Mouse (Mus musculus): ENCODE results near the gene Nlgn1. TPM values are rescaled to one million over a fixed set of nuclear protein-coding genes. Genes with fewer than 3 reads are reported as not detected.

The Nlgn1 gene
- polyA plus RNA-seq, 1 experiment from 2014 or later = 5.8 TPM

DNA sequence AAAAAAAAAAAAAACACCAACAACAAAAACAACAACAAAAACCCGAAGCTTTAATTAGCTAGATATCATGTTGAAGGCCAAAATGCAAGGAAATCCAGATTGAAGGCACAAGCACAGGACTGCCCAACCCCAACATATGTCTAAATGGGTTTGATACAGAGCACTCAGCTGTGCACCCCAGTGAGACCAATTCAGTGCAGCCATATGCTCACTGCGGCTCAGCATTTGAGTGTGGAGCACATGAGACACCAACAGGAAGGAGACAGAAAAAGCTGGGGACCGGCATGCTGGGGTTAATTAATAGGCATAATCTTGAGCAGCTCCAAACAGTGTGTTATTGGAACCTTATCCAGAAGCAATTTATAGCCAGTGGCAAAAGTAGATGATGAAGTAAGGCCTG, 190.7 kb downstream of the Nlgn1 start:
- H3K4me2 ChIP-seq (replicated peaks; ENCODE audit: low read depth, low read length) = no peak overlapping the region
- H3K27ac ChIP-seq (ENCODE audit: low read depth, low read length) = no peak overlapping the region
- no peak overlapping the region for H3K9ac ChIP-seq (ENCODE audit: low read depth, low read length)
- no peaks in the 10 kb centered on the region; the same call in 1 of the 2 replicates for H3K4me1 ChIP-seq (replicated peaks; ENCODE audit: control insufficient read depth, insufficient read depth, low read length)
- H3K9me3 ChIP-seq (ENCODE audit: control insufficient read depth, low read length) = no peaks in the 10 kb centered on the region
- ATAC-seq (ENCODE audit: low FRiP score) (no peak), DNase-seq (ENCODE audit: low spot score) (no peak)
- H3K36me3 ChIP-seq (ENCODE audit: control insufficient read depth, insufficient read depth, low read length) = no peaks in the 10 kb centered on the region
- WGBS = 85% methylated on average over 3 of the region's 3 CpGs
- H3K27me3 ChIP-seq (ENCODE audit: control insufficient read depth, insufficient read depth, low read length) = no peaks in the 10 kb centered on the region
- H3K4me3 ChIP-seq (ENCODE audit: low read depth, low read length) = no peak overlapping the region

DNA sequence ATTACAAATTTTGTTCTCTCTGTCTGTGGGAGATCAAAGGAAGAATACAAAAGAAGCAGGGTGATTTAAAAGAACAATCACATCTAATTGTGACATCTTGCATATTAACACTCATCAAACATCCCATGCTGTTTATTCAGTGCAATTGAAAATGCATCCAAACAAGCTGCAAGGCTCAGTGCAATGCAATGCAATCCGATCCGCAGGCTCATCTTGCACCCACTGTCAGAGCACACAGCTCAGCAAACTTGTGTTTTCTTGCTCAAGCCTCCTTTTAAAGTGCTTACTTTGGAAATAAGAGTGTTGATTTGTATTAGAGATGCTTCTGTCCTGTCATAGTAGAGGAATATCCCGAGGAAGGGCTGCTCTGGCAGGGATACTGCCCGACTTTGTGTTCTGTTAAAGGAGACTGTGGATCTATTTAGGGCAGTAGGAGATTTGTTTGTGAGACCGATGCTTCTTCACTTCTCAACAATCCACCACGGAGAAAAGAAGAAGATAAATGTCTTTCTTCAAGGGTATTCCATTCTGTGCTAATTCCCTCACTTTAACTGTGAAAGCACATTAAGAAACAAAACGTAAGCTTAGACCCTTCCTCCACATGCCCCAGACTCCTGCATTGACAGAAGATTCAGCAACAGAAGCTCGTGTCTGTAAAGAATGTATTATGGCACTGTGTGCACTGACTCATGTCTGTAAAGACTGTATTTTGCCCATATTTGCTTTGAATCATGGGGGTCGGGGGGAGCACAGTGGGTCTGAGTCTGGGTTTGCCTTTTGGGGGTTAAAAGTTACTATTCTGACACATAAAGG, 197.2 kb downstream of the Nlgn1 start:
- DNase-seq (ENCODE audit: low spot score) (no peak), ATAC-seq (ENCODE audit: low FRiP score) (peak; percentile 35; the same call in 1 of the 2 replicates)
- H3K9ac ChIP-seq (ENCODE audit: low read depth, low read length) = no peak overlapping the region
- H3K27me3 ChIP-seq (ENCODE audit: control insufficient read depth, insufficient read depth, low read length) = no peaks in the 10 kb centered on the region
- 32% methylated on average over 9 of the region's 9 CpGs for WGBS
- no peak overlapping the region for H3K4me3 ChIP-seq (ENCODE audit: low read depth, low read length)
- H3K27ac ChIP-seq (ENCODE audit: low read depth, low read length) = no peak overlapping the region
- no peaks in the 10 kb centered on the region for H3K9me3 ChIP-seq (ENCODE audit: control insufficient read depth, low read length)
- no peaks in the 10 kb centered on the region for H3K36me3 ChIP-seq (ENCODE audit: control insufficient read depth, insufficient read depth, low read length)
- H3K4me1 ChIP-seq (replicated peaks; ENCODE audit: control insufficient read depth, insufficient read depth, low read length) = no peaks in the 10 kb centered on the region
- H3K4me2 ChIP-seq (replicated peaks; ENCODE audit: low read depth, low read length) = no peak overlapping the region

DNA sequence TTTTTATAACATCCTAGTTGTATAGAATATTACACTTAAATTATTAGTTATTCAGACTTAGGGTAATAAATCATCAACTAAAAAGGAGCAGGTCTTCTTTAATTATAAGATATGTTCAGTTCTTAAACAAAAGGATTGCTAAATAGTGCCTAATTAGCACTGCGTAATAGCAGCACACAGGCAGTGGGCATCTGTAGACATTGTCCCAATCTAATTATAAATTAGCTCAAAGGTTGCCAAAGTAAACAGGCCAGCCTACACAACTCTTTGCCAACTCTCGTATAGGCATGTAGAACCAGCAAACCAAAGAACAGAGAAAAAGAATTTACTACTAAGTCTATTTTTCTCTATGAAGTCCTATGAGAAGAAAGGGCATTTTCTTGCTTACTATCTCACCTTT, 201.3 kb downstream of the Nlgn1 start:
- Histone ChIP-seq H3K4me2 (replicated peaks; ENCODE audit: low read depth, low read length) (no peak overlapping the region), H3K4me3 (ENCODE audit: low read depth, low read length) (no peak overlapping the region), H3K27ac (ENCODE audit: low read depth, low read length) (no peak overlapping the region), H3K27me3 (ENCODE audit: control insufficient read depth, insufficient read depth, low read length) (no peaks in the 10 kb centered on the region), H3K36me3 (ENCODE audit: control insufficient read depth, insufficient read depth, low read length) (no peaks in the 10 kb centered on the region), H3K4me1 (replicated peaks; ENCODE audit: control insufficient read depth, insufficient read depth, low read length) (no peaks in the 10 kb centered on the region), H3K9me3 (ENCODE audit: control insufficient read depth, low read length) (no peaks in the 10 kb centered on the region), H3K9ac (ENCODE audit: low read depth, low read length) (no peak overlapping the region)
- no peak for DNase-seq (ENCODE audit: low spot score)
- 87% methylated on average over 2 of the region's 2 CpGs for WGBS
- no peak for ATAC-seq (ENCODE audit: low FRiP score)

GRCm38 (mm10) chr3:26129455-26129854, 202.8 kb downstream of the Nlgn1 start:
- Histone ChIP-seq H3K4me1 (replicated peaks; ENCODE audit: control insufficient read depth, insufficient read depth, low read length) (no peaks in the 10 kb centered on the region), H3K27me3 (ENCODE audit: control insufficient read depth, insufficient read depth, low read length) (no peaks in the 10 kb centered on the region), H3K36me3 (ENCODE audit: control insufficient read depth, insufficient read depth, low read length) (no peaks in the 10 kb centered on the region), H3K9ac (ENCODE audit: low read depth, low read length) (no peak overlapping the region), H3K4me2 (replicated peaks; ENCODE audit: low read depth, low read length) (no peak overlapping the region), H3K9me3 (ENCODE audit: control insufficient read depth, low read length) (no peaks in the 10 kb centered on the region), H3K4me3 (ENCODE audit: low read depth, low read length) (no peak overlapping the region), H3K27ac (ENCODE audit: low read depth, low read length) (no peak overlapping the region)
- 82% methylated on average over 6 of the region's 6 CpGs for WGBS
- DNase-seq (ENCODE audit: low spot score) (no peak), ATAC-seq (ENCODE audit: low FRiP score) (no peak)

GRCm38 (mm10) chr3:26117071-26117470, 215.2 kb downstream of the Nlgn1 start:
- WGBS = 89% methylated on average over 1 of the region's 1 CpGs
- H3K36me3 ChIP-seq (ENCODE audit: control insufficient read depth, insufficient read depth, low read length) = no peaks in the 10 kb centered on the region
- no peak for DNase-seq (ENCODE audit: low spot score)

DNA sequence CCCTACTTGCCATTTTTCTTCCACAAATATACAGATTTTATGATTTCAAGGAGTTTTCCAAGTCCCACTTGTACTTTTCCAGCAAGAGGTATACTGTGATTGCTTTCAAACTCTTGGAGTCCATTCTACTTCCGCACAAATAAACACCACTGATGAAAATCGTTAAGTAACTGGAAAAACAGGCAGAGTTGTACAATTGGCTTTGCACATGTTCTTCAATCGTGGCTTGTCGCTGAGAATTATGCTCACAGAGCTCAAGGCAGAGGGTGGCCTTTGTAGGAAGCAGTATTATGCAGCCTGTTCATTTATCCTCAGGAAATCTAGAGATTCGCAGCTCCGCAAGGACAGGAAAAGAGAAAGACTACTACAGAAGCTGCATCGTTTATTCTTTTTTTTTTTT, 225.9 kb downstream of the Nlgn1 start:
- H3K27me3 ChIP-seq (ENCODE audit: control insufficient read depth, insufficient read depth, low read length) = no peaks in the 10 kb centered on the region
- no peak overlapping the region for H3K27ac ChIP-seq (ENCODE audit: low read depth, low read length)
- no peaks in the 10 kb centered on the region for H3K9me3 ChIP-seq (ENCODE audit: control insufficient read depth, low read length)
- WGBS = 84% methylated on average over 7 of the region's 7 CpGs
- no peaks in the 10 kb centered on the region for H3K36me3 ChIP-seq (ENCODE audit: control insufficient read depth, insufficient read depth, low read length)
- H3K4me1 ChIP-seq (replicated peaks; ENCODE audit: control insufficient read depth, insufficient read depth, low read length) = no peaks in the 10 kb centered on the region
- ATAC-seq (ENCODE audit: low FRiP score) (no peak), DNase-seq (ENCODE audit: low spot score) (no peak)
- no peak overlapping the region for H3K4me3 ChIP-seq (ENCODE audit: low read depth, low read length)
- H3K9ac ChIP-seq (ENCODE audit: low read depth, low read length) = no peak overlapping the region
- no peak overlapping the region for H3K4me2 ChIP-seq (replicated peaks; ENCODE audit: low read depth, low read length)

More at GRCm38 (mm10) chr3:26117071-26117470, 215.2 kb downstream of the Nlgn1 start:
- Histone ChIP-seq H3K27me3 (ENCODE audit: control insufficient read depth, insufficient read depth, low read length) (no peaks in the 10 kb centered on the region), H3K27ac (ENCODE audit: low read depth, low read length) (no peak overlapping the region), H3K4me1 (replicated peaks; ENCODE audit: control insufficient read depth, insufficient read depth, low read length) (no peaks in the 10 kb centered on the region), H3K4me3 (ENCODE audit: low read depth, low read length) (no peak overlapping the region), H3K9me3 (ENCODE audit: control insufficient read depth, low read length) (no peaks in the 10 kb centered on the region), H3K4me2 (replicated peaks; ENCODE audit: low read depth, low read length) (no peak overlapping the region), H3K9ac (ENCODE audit: low read depth, low read length) (no peak overlapping the region)
- no peak for ATAC-seq (ENCODE audit: low FRiP score)

DNA sequence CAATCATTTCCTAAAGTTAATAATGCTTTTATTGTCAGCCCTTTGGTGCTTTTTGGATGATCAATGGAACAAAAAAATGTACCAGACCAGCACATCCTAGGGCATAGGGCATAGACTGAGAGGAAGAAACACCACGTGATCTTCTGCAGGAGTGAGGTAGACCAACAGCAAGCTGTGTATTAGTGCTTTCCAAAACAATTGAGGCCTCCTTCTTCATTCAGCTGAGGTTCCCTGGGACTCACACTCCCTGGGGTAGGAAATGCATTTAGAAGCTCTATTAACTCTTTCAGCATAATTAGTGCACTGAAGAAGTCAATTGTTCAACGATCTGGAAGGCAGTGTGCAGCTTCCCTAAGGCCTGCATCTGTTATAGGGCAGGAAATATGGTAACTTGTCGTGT, 226.7 kb downstream of the Nlgn1 start:
- Histone ChIP-seq H3K4me2 (replicated peaks; ENCODE audit: low read depth, low read length) (no peak overlapping the region), H3K9ac (ENCODE audit: low read depth, low read length) (no peak overlapping the region), H3K4me3 (ENCODE audit: low read depth, low read length) (no peak overlapping the region), H3K27ac (ENCODE audit: low read depth, low read length) (no peak overlapping the region), H3K4me1 (replicated peaks; ENCODE audit: control insufficient read depth, insufficient read depth, low read length) (no peaks in the 10 kb centered on the region), H3K27me3 (ENCODE audit: control insufficient read depth, insufficient read depth, low read length) (no peaks in the 10 kb centered on the region), H3K36me3 (ENCODE audit: control insufficient read depth, insufficient read depth, low read length) (no peaks in the 10 kb centered on the region), H3K9me3 (ENCODE audit: control insufficient read depth, low read length) (no peaks in the 10 kb centered on the region)
- WGBS = 51% methylated on average over 3 of the region's 3 CpGs
- DNase-seq (ENCODE audit: low spot score) (no peak), ATAC-seq (ENCODE audit: low FRiP score) (no peak)

GRCm38 (mm10) chr3:26102271-26102670, 230.0 kb downstream of the Nlgn1 start:
- H3K9ac ChIP-seq (ENCODE audit: low read depth, low read length) = no peak overlapping the region
- no peak overlapping the region for H3K27ac ChIP-seq (ENCODE audit: low read depth, low read length)
- no peaks in the 10 kb centered on the region for H3K9me3 ChIP-seq (ENCODE audit: control insufficient read depth, low read length)
- no peaks in the 10 kb centered on the region for H3K36me3 ChIP-seq (ENCODE audit: control insufficient read depth, insufficient read depth, low read length)
- no peaks in the 10 kb centered on the region for H3K27me3 ChIP-seq (ENCODE audit: control insufficient read depth, insufficient read depth, low read length)
- H3K4me2 ChIP-seq (replicated peaks; ENCODE audit: low read depth, low read length) = no peak overlapping the region
- 77% methylated on average over 1 of the region's 1 CpGs for WGBS
- DNase-seq (ENCODE audit: low spot score) = no peak
- no peak overlapping the region for H3K4me3 ChIP-seq (ENCODE audit: low read depth, low read length)
- no peak for ATAC-seq (ENCODE audit: low FRiP score)
- H3K4me1 ChIP-seq (replicated peaks; ENCODE audit: control insufficient read depth, insufficient read depth, low read length) = no peaks in the 10 kb centered on the region

GRCm38 (mm10) chr3:26095551-26095950, 236.7 kb downstream of the Nlgn1 start:
- H3K4me1 ChIP-seq (replicated peaks; ENCODE audit: control insufficient read depth, insufficient read depth, low read length) = no peaks in the 10 kb centered on the region
- no peaks in the 10 kb centered on the region for H3K9me3 ChIP-seq (ENCODE audit: control insufficient read depth, low read length)
- H3K4me3 ChIP-seq (ENCODE audit: low read depth, low read length) = no peak overlapping the region
- 0 out of 2 replicates have a peak, but pooled peaks have one; percentile 61 for ATAC-seq (ENCODE audit: low FRiP score)
- no peak overlapping the region for H3K9ac ChIP-seq (ENCODE audit: low read depth, low read length)
- H3K36me3 ChIP-seq (ENCODE audit: control insufficient read depth, insufficient read depth, low read length) = no peaks in the 10 kb centered on the region
- H3K27ac ChIP-seq (ENCODE audit: low read depth, low read length) = no peak overlapping the region
- H3K27me3 ChIP-seq (ENCODE audit: control insufficient read depth, insufficient read depth, low read length) = no peaks in the 10 kb centered on the region
- H3K4me2 ChIP-seq (replicated peaks; ENCODE audit: low read depth, low read length) = no peak overlapping the region
- DNase-seq (ENCODE audit: low spot score) = peak; percentile 16

Data from hindbrain, embryonic 11.5 days (tissue).